Mouse (Mus musculus): ENCODE results near the gene Dusp10. TPM values are rescaled to one million over a fixed set of nuclear protein-coding genes. Genes with fewer than 3 reads are reported as not detected.

Gene Dusp10
- polyA plus RNA-seq, 1 experiment from 2014 or later: 8.5 TPM

- DNase-seq (ENCODE audit: low spot score): no peak
- Histone ChIP-seq H3K27ac (0 out of 2 replicates have a peak overlapping the region, but pooled peaks have one; percentile 80), H3K4me3 (no peak overlapping the region), H3K27me3 (ENCODE audit: insufficient read depth, poor library complexity, severe bottlenecking) (no peaks in the 10 kb centered on the region), H3K9me3 (no peaks in the 10 kb centered on the region), H3K4me1 (peaks cover 43% of the 10 kb centered on the region), H3K36me3 (no peaks in the 10 kb centered on the region)
- WGBS: 54% methylated on average over 1 of the region's 1 CpGs
These were observed 38.2 kb downstream of the Dusp10 start for GRCm38 (mm10) chr1:184051286-184051685.

- no peaks in the 10 kb centered on the region for H3K36me3 ChIP-seq
- no peaks in the 10 kb centered on the region for H3K9me3 ChIP-seq
- no peaks in the 10 kb centered on the region for H3K27me3 ChIP-seq (ENCODE audit: insufficient read depth, poor library complexity, severe bottlenecking)
- no peak for DNase-seq (ENCODE audit: low spot score)
- peak overlapping the region; percentile 80 for H3K27ac ChIP-seq
- H3K4me1 ChIP-seq: peaks cover 44% of the 10 kb centered on the region
- WGBS: 21% methylated on average over 6 of the region's 6 CpGs
- H3K4me3 ChIP-seq: no peak overlapping the region
These were observed 38.7 kb downstream of the Dusp10 start for GRCm38 (mm10) chr1:184051824-184052223.

DNA sequence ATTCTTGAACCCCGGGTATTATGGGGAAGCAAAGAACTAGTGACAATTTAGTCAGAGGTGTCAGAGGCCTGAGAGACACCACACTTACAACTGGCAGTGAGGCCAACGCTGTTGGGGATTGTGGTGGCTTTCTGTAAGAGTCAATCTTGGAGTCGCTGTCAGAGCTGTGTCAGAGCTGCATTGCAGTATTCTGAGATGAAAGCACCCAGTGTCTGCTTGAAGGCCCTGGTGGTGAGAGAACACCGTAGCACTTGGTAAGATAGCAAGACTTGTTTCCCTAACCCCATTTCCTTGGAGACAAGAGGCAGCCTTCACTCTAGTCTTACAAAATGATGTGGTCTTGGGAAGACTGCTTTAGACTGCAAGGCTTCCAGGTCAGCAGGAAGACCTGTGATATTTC, 39.2 kb downstream of the Dusp10 start:
- DNase-seq (ENCODE audit: low spot score): no peak
- Histone ChIP-seq H3K4me3 (no peak overlapping the region), H3K27ac (peak overlapping the region; percentile 80), H3K36me3 (no peaks in the 10 kb centered on the region), H3K4me1 (peaks cover 49% of the 10 kb centered on the region), H3K27me3 (ENCODE audit: insufficient read depth, poor library complexity, severe bottlenecking) (no peaks in the 10 kb centered on the region), H3K9me3 (no peaks in the 10 kb centered on the region)
- WGBS: 33% methylated on average over 4 of the region's 4 CpGs

DNA sequence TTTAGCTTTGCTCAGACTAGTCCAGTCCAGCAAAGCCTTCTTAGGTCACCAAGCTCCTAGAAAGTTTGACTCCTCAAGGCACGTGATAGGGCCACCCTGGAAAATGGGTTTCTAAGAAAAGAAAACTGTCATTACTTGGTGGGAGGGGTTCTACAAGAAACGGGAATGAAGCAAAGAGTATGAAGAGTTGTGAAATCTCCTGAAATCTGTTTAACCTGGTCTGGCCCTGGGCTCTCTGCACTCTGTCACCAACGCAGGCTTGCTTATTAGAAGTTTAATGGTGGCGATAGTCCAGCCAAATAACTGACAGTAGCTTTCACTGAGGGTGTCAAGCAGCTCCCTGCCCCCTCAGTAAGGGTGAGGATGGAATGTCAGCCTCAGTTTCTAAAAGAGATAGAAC, 40.0 kb downstream of the Dusp10 start:
- H3K4me1 ChIP-seq: peaks cover 50% of the 10 kb centered on the region
- 51% methylated on average over 4 of the region's 4 CpGs for WGBS
- no peaks in the 10 kb centered on the region for H3K36me3 ChIP-seq
- 0 out of 2 replicates have a peak overlapping the region, but pooled peaks have one; percentile 8 for H3K4me3 ChIP-seq
- peak overlapping the region; percentile 80 for H3K27ac ChIP-seq
- H3K27me3 ChIP-seq (ENCODE audit: insufficient read depth, poor library complexity, severe bottlenecking): no peaks in the 10 kb centered on the region
- H3K9me3 ChIP-seq: no peaks in the 10 kb centered on the region
- DNase-seq (ENCODE audit: low spot score): no peak

- no peak for DNase-seq (ENCODE audit: low spot score)
- Histone ChIP-seq H3K4me1 (peaks cover 50% of the 10 kb centered on the region), H3K27ac (0 out of 2 replicates have a peak overlapping the region, but pooled peaks have one; percentile 80), H3K9me3 (no peaks in the 10 kb centered on the region), H3K27me3 (ENCODE audit: insufficient read depth, poor library complexity, severe bottlenecking) (no peaks in the 10 kb centered on the region), H3K36me3 (no peaks in the 10 kb centered on the region), H3K4me3 (no peak overlapping the region)
- 86% methylated on average over 4 of the region's 4 CpGs for WGBS
These were observed 40.6 kb downstream of the Dusp10 start for GRCm38 (mm10) chr1:184053711-184054110.

GRCm38 (mm10) chr1:184054176-184054575, 41.1 kb downstream of the Dusp10 start:
- WGBS: 91% methylated on average over 2 of the region's 2 CpGs
- H3K4me1 ChIP-seq: peaks cover 45% of the 10 kb centered on the region
- H3K27ac ChIP-seq: 0 out of 2 replicates have a peak overlapping the region, but pooled peaks have one; percentile 0
- H3K9me3 ChIP-seq: no peaks in the 10 kb centered on the region
- no peaks in the 10 kb centered on the region for H3K36me3 ChIP-seq
- H3K27me3 ChIP-seq (ENCODE audit: insufficient read depth, poor library complexity, severe bottlenecking): no peaks in the 10 kb centered on the region
- H3K4me3 ChIP-seq: no peak overlapping the region
- DNase-seq (ENCODE audit: low spot score): no peak

GRCm38 (mm10) chr1:184058206-184058605, 45.1 kb downstream of the Dusp10 start:
- no peaks in the 10 kb centered on the region for H3K36me3 ChIP-seq
- 85% methylated on average over 8 of the region's 8 CpGs for WGBS
- DNase-seq (ENCODE audit: low spot score): no peak
- H3K9me3 ChIP-seq: no peaks in the 10 kb centered on the region
- H3K27me3 ChIP-seq (ENCODE audit: insufficient read depth, poor library complexity, severe bottlenecking): no peaks in the 10 kb centered on the region
- H3K4me3 ChIP-seq: no peak overlapping the region
- H3K4me1 ChIP-seq: peaks cover 34% of the 10 kb centered on the region
- no peak overlapping the region; the same call in 1 of the 2 replicates for H3K27ac ChIP-seq

GRCm38 (mm10) chr1:184059814-184060213, 46.7 kb downstream of the Dusp10 start:
- H3K36me3 ChIP-seq: no peaks in the 10 kb centered on the region
- H3K27me3 ChIP-seq (ENCODE audit: insufficient read depth, poor library complexity, severe bottlenecking): no peaks in the 10 kb centered on the region
- no peak overlapping the region for H3K27ac ChIP-seq
- no peak overlapping the region for H3K4me3 ChIP-seq
- no peaks in the 10 kb centered on the region for H3K9me3 ChIP-seq
- WGBS: 88% methylated on average over 3 of the region's 3 CpGs
- no peak for DNase-seq (ENCODE audit: low spot score)
- H3K4me1 ChIP-seq: peaks cover 40% of the 10 kb centered on the region

DNA sequence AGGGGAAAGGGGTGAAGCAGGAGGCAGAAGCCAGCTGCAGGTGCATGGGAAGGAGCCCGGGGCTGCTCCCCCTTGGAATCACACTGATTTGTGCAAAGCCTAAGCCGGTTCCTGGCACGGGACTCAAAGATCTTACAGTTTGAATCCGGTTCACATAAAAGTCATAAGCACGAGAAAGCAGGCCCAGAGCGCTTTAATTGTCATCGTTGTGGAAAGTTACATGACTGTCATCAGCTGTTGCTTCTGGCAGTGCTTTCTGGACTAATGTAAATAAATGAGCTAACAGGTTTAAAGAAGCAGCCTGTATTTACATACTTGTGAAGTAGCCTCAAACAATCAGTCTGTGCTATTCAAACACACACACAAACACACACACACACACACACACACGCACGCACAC, 47.3 kb downstream of the Dusp10 start:
- no peak for DNase-seq (ENCODE audit: low spot score)
- Histone ChIP-seq H3K27me3 (ENCODE audit: insufficient read depth, poor library complexity, severe bottlenecking) (no peaks in the 10 kb centered on the region), H3K9me3 (no peaks in the 10 kb centered on the region), H3K27ac (peak overlapping the region; percentile 32; the same call in 1 of the 2 replicates), H3K4me1 (peaks cover 44% of the 10 kb centered on the region), H3K36me3 (no peaks in the 10 kb centered on the region), H3K4me3 (no peak overlapping the region)
- 76% methylated on average over 9 of the region's 9 CpGs for WGBS

DNA sequence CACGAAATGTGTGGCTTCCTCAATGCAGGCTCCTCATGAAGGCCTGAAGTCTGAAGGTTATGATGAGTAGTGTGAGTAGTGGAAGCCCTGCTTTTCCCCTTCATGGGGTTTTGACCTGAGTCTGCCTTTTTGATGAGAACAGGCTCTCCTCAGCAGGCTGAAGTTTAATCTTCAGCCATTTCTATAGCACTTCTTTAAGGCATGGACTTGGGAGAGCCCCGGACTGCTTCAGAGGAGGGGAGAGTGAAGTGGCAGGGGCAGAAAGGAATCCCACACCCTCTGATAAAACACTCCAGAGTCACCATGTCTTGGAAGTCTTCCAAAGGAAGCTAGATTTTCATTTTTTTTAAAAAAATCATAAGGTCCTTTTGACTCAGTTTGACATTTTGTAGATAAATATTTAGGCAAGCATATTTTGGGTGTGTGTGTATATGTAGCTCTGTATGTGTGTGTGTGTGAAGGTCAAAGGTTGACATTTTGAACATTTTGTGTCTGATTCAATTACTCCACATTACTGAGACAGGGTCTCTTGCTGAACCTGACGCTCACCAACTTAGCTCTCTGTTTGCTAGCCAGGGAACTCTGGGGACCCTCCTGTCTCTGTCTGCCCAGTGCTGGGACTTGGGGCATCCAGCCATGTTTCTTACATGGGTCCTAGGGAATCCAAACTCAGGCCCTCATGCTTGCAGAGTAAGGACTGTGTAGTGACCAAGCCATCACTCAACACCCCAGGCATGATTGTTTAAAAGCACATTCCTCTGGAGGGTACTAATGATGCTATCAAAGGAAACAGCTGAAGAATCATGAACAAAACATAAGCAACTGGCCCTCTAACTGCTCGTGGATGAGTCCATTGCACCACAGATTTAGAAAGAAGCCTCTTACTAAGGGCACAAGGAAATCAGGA, 48.0 kb downstream of the Dusp10 start:
- no peak overlapping the region for H3K4me3 ChIP-seq
- WGBS: 48% methylated on average over 4 of the region's 4 CpGs
- H3K27me3 ChIP-seq (ENCODE audit: insufficient read depth, poor library complexity, severe bottlenecking): no peaks in the 10 kb centered on the region
- H3K36me3 ChIP-seq: no peaks in the 10 kb centered on the region
- no peak for DNase-seq (ENCODE audit: low spot score)
- H3K27ac ChIP-seq: peak overlapping the region; percentile 37; the same call in 1 of the 2 replicates
- H3K9me3 ChIP-seq: no peaks in the 10 kb centered on the region
- H3K4me1 ChIP-seq: peaks cover 50% of the 10 kb centered on the region

DNA sequence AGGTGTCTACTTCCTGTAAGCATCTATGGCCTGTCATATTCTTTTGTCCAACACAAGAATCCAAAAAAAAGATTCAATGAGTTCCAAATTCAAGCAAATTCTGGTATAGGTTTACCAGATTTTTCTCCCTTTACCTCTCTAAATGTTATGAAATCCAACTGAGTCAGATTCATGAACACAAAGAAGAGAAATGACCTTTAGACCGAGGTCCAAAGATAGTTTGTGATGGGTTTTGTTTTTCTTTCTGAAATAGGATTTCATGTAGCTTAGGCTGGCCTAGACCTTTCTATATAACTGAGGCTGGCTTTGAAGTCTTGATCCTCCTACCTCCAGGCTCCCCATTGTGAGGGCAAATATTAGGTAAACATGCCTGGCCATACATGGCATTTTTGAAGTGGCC, 48.8 kb downstream of the Dusp10 start:
- no peaks in the 10 kb centered on the region for H3K9me3 ChIP-seq
- H3K36me3 ChIP-seq: no peaks in the 10 kb centered on the region
- no peaks in the 10 kb centered on the region for H3K27me3 ChIP-seq (ENCODE audit: insufficient read depth, poor library complexity, severe bottlenecking)
- DNase-seq (ENCODE audit: low spot score): no peak
- H3K27ac ChIP-seq: no peak overlapping the region
- H3K4me1 ChIP-seq: peaks cover 49% of the 10 kb centered on the region
- no peak overlapping the region for H3K4me3 ChIP-seq
- 88% methylated on average over 1 of the region's 1 CpGs for WGBS

- Histone ChIP-seq H3K36me3 (peaks cover 7% of the 10 kb centered on the region), H3K4me1 (peaks cover 36% of the 10 kb centered on the region), H3K27ac (peak overlapping the region; percentile 53; the same call in 1 of the 2 replicates), H3K27me3 (ENCODE audit: insufficient read depth, poor library complexity, severe bottlenecking) (no peaks in the 10 kb centered on the region), H3K4me3 (no peak overlapping the region), H3K9me3 (no peaks in the 10 kb centered on the region)
- no peak for DNase-seq (ENCODE audit: low spot score)
- WGBS: 56% methylated on average over 7 of the region's 7 CpGs
These were observed 51.2 kb downstream of the Dusp10 start for GRCm38 (mm10) chr1:184064306-184064705.

DNA sequence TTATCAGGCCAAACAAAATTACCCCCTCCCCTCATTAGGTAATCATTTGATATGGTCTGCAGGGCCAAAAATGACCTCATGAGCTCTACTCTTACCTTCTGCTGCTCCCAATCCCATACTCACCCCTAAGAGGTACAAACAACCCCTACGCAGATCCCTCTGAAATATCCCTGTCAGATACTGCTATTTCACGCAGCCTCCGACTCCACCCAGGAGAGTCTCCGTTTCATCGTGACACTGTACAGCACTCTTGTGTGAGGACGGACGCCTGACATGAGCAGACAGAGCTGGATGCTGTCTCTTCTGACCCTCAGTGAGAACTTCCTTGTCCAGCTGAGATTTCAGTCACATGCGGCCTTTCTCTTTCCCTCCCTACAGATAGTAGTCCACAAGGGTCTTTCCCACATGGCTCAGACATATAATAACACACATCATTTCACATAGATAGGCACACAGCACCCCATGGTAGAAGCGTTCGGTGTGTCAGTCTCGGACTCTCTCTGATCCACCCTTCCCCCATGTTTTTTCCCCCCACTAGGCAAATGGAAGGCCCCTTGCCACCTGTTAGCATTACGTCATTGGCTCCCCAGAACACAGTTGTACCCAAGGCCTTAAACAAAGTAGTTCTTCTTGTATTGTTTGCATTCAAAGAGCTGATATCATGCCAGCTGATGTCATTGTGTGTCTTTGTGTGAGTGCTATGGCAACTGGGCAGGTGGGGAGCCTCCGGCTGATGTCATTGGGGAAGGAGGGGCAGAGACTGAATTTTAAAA, 52.7 kb downstream of the Dusp10 start:
- peaks cover 17% of the 10 kb centered on the region for H3K36me3 ChIP-seq
- no peak for DNase-seq (ENCODE audit: low spot score)
- 85% methylated on average over 13 of the region's 13 CpGs for WGBS
- no peaks in the 10 kb centered on the region for H3K9me3 ChIP-seq
- peaks cover 30% of the 10 kb centered on the region for H3K4me1 ChIP-seq
- H3K27me3 ChIP-seq (ENCODE audit: insufficient read depth, poor library complexity, severe bottlenecking): no peaks in the 10 kb centered on the region
- H3K4me3 ChIP-seq: no peak overlapping the region
- no peak overlapping the region for H3K27ac ChIP-seq

Data from heart, embryonic 10.5 days (tissue).